Mouse (Mus musculus): ENCODE results near the gene Jak3. TPM values are rescaled to one million over a fixed set of nuclear protein-coding genes. Genes with fewer than 3 reads are reported as not detected.
"Not testable (repeated sequence)": the region's sequence is repeated elsewhere in the genome, so short reads cannot be mapped to it uniquely, and the experiment has no call there.

Gene Jak3
- polyA plus RNA-seq, 1 experiment, result 68.0 TPM

- Histone ChIP-seq H3K4me1 (replicated peaks; ENCODE audit: control insufficient read depth, insufficient read depth, low read length) (peaks cover 58% of the 10 kb centered on the region), H3K36me3 (ENCODE audit: control insufficient read depth, insufficient read depth, low read length) (0 out of 2 replicates have a peak, but pooled peaks cover 3% of the 10 kb centered on the region), H3K4me3 (ENCODE audit: control insufficient read depth, insufficient read depth, low read length) (peak within 1 kb of the TSS; percentile 77), H3K27me3 (ENCODE audit: control insufficient read depth, insufficient read depth, low read length) (no peaks in the 10 kb centered on the region), H3K27ac (ENCODE audit: control insufficient read depth, insufficient read depth, low read length) (peak within 1 kb of the TSS; percentile 94)
- peak; percentile 93 for DNase-seq
- WGBS, result under 1% methylated on average over 54 of the region's 54 CpGs
- TF ChIP-seq POLR2A (IDR thresholded peaks at IDR 0.05; ENCODE audit: control insufficient read depth, extremely low read depth, insufficient read depth, low read length, poor library complexity), result peak; percentile 71
- peak; percentile 39; the same call in 1 of the 2 replicates for TF ChIP-seq CTCF (IDR thresholded peaks at IDR 0.05; ENCODE audit: borderline replicate concordance, control insufficient read depth, extremely low read depth, insufficient read depth, low read length, poor library complexity)
Measured at GRCm38 (mm10) chr8:71725122-71725924, 49.2 kb downstream of the Jak3 start, which contains the start of gene Fcho1. TSS of gene Fcho1 (minus strand) at chr8:71725716.

GRCm38 (mm10) chr8:71728240-71728785 lies 52.2 kb downstream of the Jak3 start:
- 21% methylated on average over 21 of the region's 21 CpGs for WGBS
- Histone ChIP-seq H3K27me3 (ENCODE audit: control insufficient read depth, insufficient read depth, low read length) (no peaks in the 10 kb centered on the region), H3K4me1 (replicated peaks; ENCODE audit: control insufficient read depth, insufficient read depth, low read length) (peaks cover 32% of the 10 kb centered on the region), H3K4me3 (ENCODE audit: control insufficient read depth, insufficient read depth, low read length) (peak overlapping the region; percentile 1; the same call in 1 of the 2 replicates), H3K36me3 (ENCODE audit: control insufficient read depth, insufficient read depth, low read length) (no peaks in the 10 kb centered on the region), H3K27ac (ENCODE audit: control insufficient read depth, insufficient read depth, low read length) (no peak overlapping the region)
- no peak for DNase-seq
- TF ChIP-seq POLR2A (IDR thresholded peaks at IDR 0.05; ENCODE audit: control insufficient read depth, extremely low read depth, insufficient read depth, low read length, poor library complexity) (no peak), CTCF (IDR thresholded peaks at IDR 0.05; ENCODE audit: borderline replicate concordance, control insufficient read depth, extremely low read depth, insufficient read depth, low read length, poor library complexity) (no peak)

GRCm38 (mm10) chr8:71728826-71729620 lies 52.9 kb downstream of the Jak3 start:
- DNase-seq, result peak; percentile 69
- peak overlapping the region; percentile 1; the same call in 1 of the 2 replicates for H3K4me3 ChIP-seq (ENCODE audit: control insufficient read depth, insufficient read depth, low read length)
- peaks cover 27% of the 10 kb centered on the region for H3K4me1 ChIP-seq (replicated peaks; ENCODE audit: control insufficient read depth, insufficient read depth, low read length)
- TF ChIP-seq CTCF (IDR thresholded peaks at IDR 0.05; ENCODE audit: borderline replicate concordance, control insufficient read depth, extremely low read depth, insufficient read depth, low read length, poor library complexity), result no peak
- no peaks in the 10 kb centered on the region for H3K27me3 ChIP-seq (ENCODE audit: control insufficient read depth, insufficient read depth, low read length)
- 3% methylated on average over 14 of the region's 16 CpGs for WGBS
- no peak overlapping the region for H3K27ac ChIP-seq (ENCODE audit: control insufficient read depth, insufficient read depth, low read length)
- no peaks in the 10 kb centered on the region for H3K36me3 ChIP-seq (ENCODE audit: control insufficient read depth, insufficient read depth, low read length)

- Histone ChIP-seq H3K4me3 (ENCODE audit: control insufficient read depth, insufficient read depth, low read length) (no peak overlapping the region), H3K27me3 (ENCODE audit: control insufficient read depth, insufficient read depth, low read length) (no peaks in the 10 kb centered on the region), H3K36me3 (ENCODE audit: control insufficient read depth, insufficient read depth, low read length) (no peaks in the 10 kb centered on the region), H3K27ac (ENCODE audit: control insufficient read depth, insufficient read depth, low read length) (no peak overlapping the region), H3K4me1 (replicated peaks; ENCODE audit: control insufficient read depth, insufficient read depth, low read length) (peaks cover 12% of the 10 kb centered on the region)
- WGBS, result 49% methylated on average over 3 of the region's 3 CpGs
- peak; percentile 83 for TF ChIP-seq CTCF (IDR thresholded peaks at IDR 0.05; ENCODE audit: borderline replicate concordance, control insufficient read depth, extremely low read depth, insufficient read depth, low read length, poor library complexity)
- TF ChIP-seq POLR2A (IDR thresholded peaks at IDR 0.05; ENCODE audit: control insufficient read depth, extremely low read depth, insufficient read depth, low read length, poor library complexity), result no peak
- DNase-seq, result peak; percentile 86
Measured at GRCm38 (mm10) chr8:71731652-71732230, 55.6 kb downstream of the Jak3 start.

- DNase-seq; H3K4me1 ChIP-seq (replicated peaks; ENCODE audit: control insufficient read depth, insufficient read depth, low read length); H3K27me3 ChIP-seq (ENCODE audit: control insufficient read depth, insufficient read depth, low read length); H3K36me3 ChIP-seq (ENCODE audit: control insufficient read depth, insufficient read depth, low read length); H3K4me3 ChIP-seq (ENCODE audit: control insufficient read depth, insufficient read depth, low read length); H3K27ac ChIP-seq (ENCODE audit: control insufficient read depth, insufficient read depth, low read length): not testable (repeated sequence)
Measured at GRCm38 (mm10) chr8:71738316-71738715, 62.2 kb downstream of the Jak3 start.

Other genes with a start within 250 kb of the Jak3 start
- 282 and 336 TPM in 2 replicates for gene Abhd8, start 212.6 kb upstream of the Jak3 start, polyA plus RNA-seq (2012; rRNA removed)
- 119 and 125 TPM in 2 replicates for gene Mrpl34, start 211.3 kb upstream of the Jak3 start, polyA plus RNA-seq (2012; rRNA removed)
- gene Dda1, start 207.1 kb upstream of the Jak3 start, polyA plus RNA-seq (2012; rRNA removed), result 201 and 216 TPM in 2 replicates
- 34.8 and 40.7 TPM in 2 replicates for gene Ano8, start 190.3 kb upstream of the Jak3 start, polyA plus RNA-seq (2012; rRNA removed)
- gene Gtpbp3, start 188.2 kb upstream of the Jak3 start, polyA plus RNA-seq (2012; rRNA removed), result 56.8 and 58.7 TPM in 2 replicates
- 59.2 and 62.6 TPM in 2 replicates for gene Plvap, start 164.5 kb upstream of the Jak3 start, polyA plus RNA-seq (2012; rRNA removed)
- gene Ccdc194, start 150.6 kb upstream of the Jak3 start, polyA plus RNA-seq (2012; rRNA removed), result 0.09 and 0.11 TPM in 2 replicates
- 457 and 474 TPM in 2 replicates for gene Bst2, start 138.8 kb upstream of the Jak3 start, polyA plus RNA-seq (2012; rRNA removed)
- gene Mvb12a, start 133.4 kb upstream of the Jak3 start, polyA plus RNA-seq (2012; rRNA removed), result 166 and 182 TPM in 2 replicates
- 15.5 and 17.2 TPM in 2 replicates for gene Tmem221, start 117.4 kb upstream of the Jak3 start, polyA plus RNA-seq (2012; rRNA removed)
- gene Nxnl1, start 109.7 kb upstream of the Jak3 start, polyA plus RNA-seq (2012; rRNA removed), result 0.05 and 0.06 TPM in 2 replicates
- 174 and 176 TPM in 2 replicates for gene Slc27a1, start 107.4 kb upstream of the Jak3 start, polyA plus RNA-seq (2012; rRNA removed)
- 280 and 369 TPM in 2 replicates for gene Pgls, start 84.1 kb upstream of the Jak3 start, polyA plus RNA-seq (2012; rRNA removed)
- 23.9 and 28.4 TPM in 2 replicates for gene Fam129c, start 78.6 kb upstream of the Jak3 start, polyA plus RNA-seq (2012; rRNA removed)
- gene Colgalt1, start 65.3 kb upstream of the Jak3 start, polyA plus RNA-seq (2012; rRNA removed), result 134 and 158 TPM in 2 replicates
- gene Unc13a, start 4.5 kb upstream of the Jak3 start, polyA plus RNA-seq (2012; rRNA removed), result 1.6 and 2.0 TPM in 2 replicates
- gene Insl3, start 12.9 kb downstream of the Jak3 start, polyA plus RNA-seq (2012; rRNA removed), result 42.6 and 56.8 TPM in 2 replicates
- gene B3gnt3, start 25.5 kb downstream of the Jak3 start, polyA plus RNA-seq (2012; rRNA removed), result 6.3 and 6.9 TPM in 2 replicates
- gene Fcho1, start 49.4 kb downstream of the Jak3 start, polyA plus RNA-seq (2012; rRNA removed), result 767 and 809 TPM in 2 replicates
- 0.66 and 0.85 TPM in 2 replicates for gene Zfp709, start 205.7 kb downstream of the Jak3 start, polyA plus RNA-seq (2012; rRNA removed)
- gene Zfp882, start 232.3 kb downstream of the Jak3 start, polyA plus RNA-seq (2012; rRNA removed), result 1.5 and 1.7 TPM in 2 replicates
- gene Zfp617, start 232.3 kb downstream of the Jak3 start, polyA plus RNA-seq (2012; rRNA removed), result 2.5 and 3.3 TPM in 2 replicates